Mouse (Mus musculus) adrenal gland, postnatal 4 days (tissue): Measurements from ENCODE around the gene Gm10197. TPM values are rescaled to one million over a fixed set of nuclear protein-coding genes. Genes with fewer than 3 reads are reported as not detected.
"Not testable (repeated sequence)": the region's sequence is repeated elsewhere in the genome, so short reads cannot be mapped to it uniquely, and the experiment has no call there.

ENCODE experiments used
- DNase-seq, 2 experiments: peaks; one replicate each; pipeline ENCODE4 v3.0.0; 2021 to 2022; ENCODE audit warnings: low spot score in 2 of 2, mixed read lengths in 2 of 2
- total RNA-seq, 2 experiments: library from RNA; stranded (reverse); gene quantifications; 2 replicates each; pipeline ENCODE4 v1.2.3; 2021

Gm10197 gene
- total RNA-seq, 2 experiments from 2014 or later, result not detected

GRCm38 (mm10) chr19:53394956-53395355, 23.4 kb upstream of the Gm10197 start:
- not testable (repeated sequence) for DNase-seq

GRCm38 (mm10) chr19:53394552-53394951, 23.0 kb upstream of the Gm10197 start:
- no peak for DNase-seq

GRCm38 (mm10) chr19:53393646-53394045, 22.1 kb upstream of the Gm10197 start:
- DNase-seq, result no peak

GRCm38 (mm10) chr19:53392781-53393343, 21.3 kb upstream of the Gm10197 start:
- DNase-seq, result no peak

- DNase-seq, result no peak
These were observed 20.2 kb upstream of the Gm10197 start for GRCm38 (mm10) chr19:53391787-53392186.

GRCm38 (mm10) chr19:53391386-53391785, 19.8 kb upstream of the Gm10197 start:
- DNase-seq, result no peak

- DNase-seq, result peak; percentile 96 to 98
These were observed 19.0 kb upstream of the Gm10197 start, which contains the start of gene Smndc1 for GRCm38 (mm10) chr19:53390495-53391007. TSS of gene Smndc1 (minus strand) at chr19:53390578.

- peak in 1 of 2 experiments; percentile 28 for DNase-seq
These were observed 18.4 kb upstream of the Gm10197 start for GRCm38 (mm10) chr19:53389851-53390431.

- no peak for DNase-seq
These were observed 17.9 kb upstream of the Gm10197 start for GRCm38 (mm10) chr19:53389417-53389816.

- DNase-seq, result no peak
These were observed 11.8 kb upstream of the Gm10197 start for GRCm38 (mm10) chr19:53383336-53383735.

- DNase-seq, result no peak
These were observed 6.9 kb upstream of the Gm10197 start for GRCm38 (mm10) chr19:53378421-53378820.

GRCm38 (mm10) chr19:53377652-53378051, 6.1 kb upstream of the Gm10197 start:
- DNase-seq, result no peak

- DNase-seq, result no peak
These were observed 4.2 kb upstream of the Gm10197 start for GRCm38 (mm10) chr19:53375816-53376215.

GRCm38 (mm10) chr19:53375299-53375698, 3.7 kb upstream of the Gm10197 start:
- DNase-seq, result no peak

- DNase-seq, result no peak
These were observed 2.0 kb upstream of the Gm10197 start for GRCm38 (mm10) chr19:53373570-53373969.

- DNase-seq, result no peak
These were observed 1.3 kb downstream of the Gm10197 start for GRCm38 (mm10) chr19:53370233-53370632.

- peak; percentile 50 to 70 for DNase-seq
These were observed 2.0 kb downstream of the Gm10197 start for GRCm38 (mm10) chr19:53369469-53370043.

- no peak for DNase-seq
These were observed 4.7 kb downstream of the Gm10197 start for GRCm38 (mm10) chr19:53366881-53367280.

- DNase-seq, result no peak
These were observed 5.3 kb downstream of the Gm10197 start for GRCm38 (mm10) chr19:53366057-53366775.

GRCm38 (mm10) chr19:53364963-53365362, 6.6 kb downstream of the Gm10197 start:
- no peak for DNase-seq

- DNase-seq, result no peak
These were observed 7.0 kb downstream of the Gm10197 start for GRCm38 (mm10) chr19:53364551-53364950.

- no peak for DNase-seq
These were observed 8.6 kb downstream of the Gm10197 start for GRCm38 (mm10) chr19:53362967-53363366.
